Mouse (Mus musculus): ENCODE data around the gene Nbeal2.

The Nbeal2 gene

DNA sequence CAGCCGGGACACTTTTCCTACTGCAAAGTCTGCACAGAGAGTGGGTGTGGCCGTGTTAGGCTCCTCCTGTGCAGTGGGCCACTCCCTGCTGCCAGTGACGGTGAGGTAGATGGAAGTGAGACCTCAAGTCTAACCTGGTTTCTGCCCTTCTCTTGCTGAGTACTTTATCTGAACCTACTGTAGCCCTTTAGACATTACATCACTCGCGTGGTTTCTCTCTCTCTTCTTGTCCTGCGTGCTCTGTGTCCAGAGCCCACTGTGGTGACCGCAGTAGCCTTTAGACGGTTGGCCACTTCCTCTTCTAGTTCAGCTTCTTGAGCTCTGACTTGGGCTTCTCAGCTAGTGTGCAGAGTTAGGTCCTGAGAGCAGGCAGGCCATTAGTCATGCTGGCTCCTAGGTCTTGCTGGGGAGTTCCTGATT, 22.5 kb upstream of the Nbeal2 start:
- peak; percentile 40 for DNase-seq (ENCODE audit: low spot score)

DNA sequence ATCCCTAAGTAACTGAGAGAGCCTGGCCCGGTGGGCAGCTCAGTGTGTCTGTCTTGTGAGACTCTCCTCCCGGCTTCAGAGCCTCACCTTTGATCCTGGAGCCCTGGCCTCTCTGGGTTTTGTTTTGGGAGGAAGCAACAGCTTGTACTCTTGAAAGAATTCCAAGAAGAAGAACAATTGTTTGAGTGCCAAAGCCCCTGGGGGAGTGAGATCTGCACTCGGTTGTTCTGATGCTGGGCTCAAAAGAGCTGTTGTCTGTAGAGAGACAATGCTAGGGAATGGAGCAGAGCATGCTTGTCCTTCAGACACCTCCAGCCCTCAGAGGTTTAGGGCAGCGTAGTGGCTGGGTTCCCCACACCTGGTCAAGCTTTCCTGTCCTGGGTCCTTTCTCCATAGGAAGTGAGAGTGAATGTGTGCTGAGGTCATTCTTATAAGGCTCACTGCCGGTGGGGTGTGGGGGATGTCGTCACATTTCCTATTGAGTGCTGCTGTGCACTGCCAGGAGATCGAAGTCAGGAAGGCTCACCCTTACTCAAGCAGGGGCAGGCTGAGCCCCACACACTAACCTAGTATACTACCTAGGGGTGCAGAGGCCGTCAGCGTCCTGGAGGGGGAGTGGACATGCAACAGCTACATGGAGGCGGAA, 19.3 kb upstream of the Nbeal2 start:
- no peak for DNase-seq (ENCODE audit: low spot score)

DNA sequence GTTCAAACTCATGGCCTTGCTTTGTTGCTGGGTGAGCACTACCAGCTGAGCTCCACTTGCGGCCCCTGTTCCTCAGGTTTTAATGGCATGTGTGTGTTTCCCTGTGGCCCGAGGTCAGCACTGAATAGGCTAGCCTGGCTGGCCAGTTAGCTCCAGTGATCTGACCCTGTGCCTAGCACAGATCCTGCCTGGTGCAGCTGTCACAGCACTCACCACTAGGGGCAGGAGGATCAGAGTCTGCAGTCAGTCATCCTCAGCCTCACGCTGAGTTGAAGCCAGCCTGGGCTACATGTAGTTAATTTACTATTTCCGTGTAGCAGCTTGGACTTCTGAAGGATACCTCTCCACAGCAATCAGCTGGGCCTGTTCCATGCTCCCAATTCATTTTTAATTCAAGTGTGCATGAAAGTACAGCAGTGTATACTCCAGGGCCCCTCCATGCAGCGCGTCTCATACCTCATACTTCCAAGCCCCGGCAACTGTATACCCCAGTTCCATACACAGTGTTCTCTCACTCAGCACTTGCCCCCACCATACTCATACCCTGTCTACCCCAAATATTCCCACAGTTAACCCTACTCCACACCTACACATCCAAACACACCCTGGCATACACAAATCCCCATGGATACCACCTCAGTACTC, 18.6 kb upstream of the Nbeal2 start:
- DNase-seq (ENCODE audit: low spot score): no peak

GRCm38 (mm10) chr9:110669785-110670184, 15.8 kb upstream of the Nbeal2 start:
- DNase-seq (ENCODE audit: low spot score): no peak

GRCm38 (mm10) chr9:110668601-110669293, 14.8 kb upstream of the Nbeal2 start:
- DNase-seq (ENCODE audit: low spot score): peak; percentile 80

GRCm38 (mm10) chr9:110667219-110667836, 13.4 kb upstream of the Nbeal2 start:
- DNase-seq (ENCODE audit: low spot score): no peak

DNA sequence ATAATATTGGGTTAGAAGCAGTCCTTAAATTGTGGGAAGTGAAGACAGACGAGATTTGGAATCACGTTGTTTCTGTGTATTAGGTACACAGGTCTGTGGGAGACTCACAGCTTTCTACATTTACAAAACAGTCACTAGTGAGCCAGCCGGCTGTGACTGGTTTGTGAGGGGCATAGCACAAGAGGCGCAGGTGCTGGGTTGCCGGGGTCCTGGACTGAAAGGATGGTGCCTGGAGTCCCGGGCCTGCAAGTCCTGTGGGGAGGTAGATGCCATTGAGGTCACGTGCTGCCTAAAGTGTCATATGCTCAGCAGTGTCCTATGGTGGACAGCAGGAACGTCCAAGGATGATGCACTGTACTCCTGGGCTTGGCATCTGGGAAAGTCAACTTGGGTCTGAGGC, 12.4 kb upstream of the Nbeal2 start:
- DNase-seq (ENCODE audit: low spot score): no peak

DNA sequence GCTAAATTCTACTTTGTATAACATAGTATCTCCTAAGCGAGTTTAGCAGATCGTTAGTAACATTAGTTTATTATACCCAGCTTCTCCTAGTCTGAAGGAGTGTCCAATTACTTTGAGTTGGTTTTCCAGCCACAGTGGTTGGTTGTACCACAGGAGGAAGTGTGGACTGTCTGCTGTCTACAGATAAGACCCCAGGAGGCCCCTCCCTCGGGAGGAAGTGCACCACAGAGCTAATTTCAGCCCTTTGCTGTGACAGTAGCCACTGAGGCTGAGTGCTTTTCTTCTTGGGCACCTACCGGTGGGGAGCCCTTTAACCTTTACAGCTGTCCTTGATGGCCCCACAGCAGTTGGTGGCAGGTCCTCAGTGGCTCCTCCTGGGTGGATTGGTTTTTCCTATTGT, 12.0 kb upstream of the Nbeal2 start:
- DNase-seq (ENCODE audit: low spot score): peak; percentile 75

- DNase-seq (ENCODE audit: low spot score): no peak
Measured at GRCm38 (mm10) chr9:110662844-110663243, 8.9 kb upstream of the Nbeal2 start.

GRCm38 (mm10) chr9:110660856-110661612, 7.1 kb upstream of the Nbeal2 start:
- no peak for DNase-seq (ENCODE audit: low spot score)

DNA sequence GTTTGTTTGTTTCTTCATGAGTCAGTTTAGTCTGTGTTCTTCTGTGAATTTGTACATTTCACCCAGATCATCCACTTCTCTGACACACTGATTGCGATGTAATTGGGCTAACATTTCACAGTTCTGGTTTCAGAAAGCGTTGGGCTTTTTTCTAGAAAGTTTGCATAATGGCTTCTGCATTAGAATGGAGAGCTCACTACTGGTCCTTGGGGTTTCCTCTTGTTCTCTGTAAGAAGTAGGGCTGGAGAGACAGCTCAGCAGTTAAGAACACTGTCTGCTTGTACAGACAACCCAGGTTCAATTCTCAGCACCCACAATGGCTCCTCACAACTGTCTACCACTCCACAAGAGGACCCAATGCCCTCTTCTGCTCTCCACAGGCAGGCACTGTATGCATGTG, 6.2 kb upstream of the Nbeal2 start:
- DNase-seq (ENCODE audit: low spot score): no peak

GRCm38 (mm10) chr9:110659521-110659920, 5.6 kb upstream of the Nbeal2 start:
- no peak for DNase-seq (ENCODE audit: low spot score)

DNA sequence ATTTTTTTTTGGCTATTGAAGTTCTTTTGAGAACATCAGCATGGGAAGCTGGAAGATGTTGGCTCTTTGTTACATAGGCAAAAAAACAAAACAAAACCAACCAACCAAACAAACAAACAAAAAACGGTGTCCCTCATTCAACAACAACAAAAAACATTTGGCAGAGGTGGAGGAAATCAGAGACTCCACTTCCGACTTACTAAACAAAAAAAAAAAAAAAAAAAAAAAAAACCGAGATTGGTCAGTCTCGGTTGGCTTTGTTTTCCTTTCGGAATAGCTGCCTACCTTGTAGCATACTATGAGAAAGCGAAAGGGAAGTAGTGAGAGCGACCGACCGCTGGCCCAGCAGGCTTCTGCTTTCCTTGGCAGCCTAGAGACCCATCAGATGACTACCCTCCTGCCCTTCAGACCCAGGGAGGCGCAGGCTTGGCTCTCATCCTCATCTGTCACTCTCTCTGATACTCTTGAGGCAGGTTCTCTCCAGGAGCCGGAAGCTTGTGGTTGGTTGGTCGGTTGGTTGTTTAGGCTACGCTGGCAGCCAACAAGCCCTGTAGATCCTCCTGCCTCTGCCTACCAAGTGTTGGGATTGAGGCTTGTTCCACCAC, 3.6 kb upstream of the Nbeal2 start:
- DNase-seq (ENCODE audit: low spot score): no peak

GRCm38 (mm10) chr9:110656249-110657221, 2.6 kb upstream of the Nbeal2 start, which contains the start of gene Ccdc12:
Gene Ccdc12, plus strand, starts transcription at chr9:110656503.
- DNase-seq (ENCODE audit: low spot score): peak; percentile 98

- no peak for DNase-seq (ENCODE audit: low spot score)
Measured at GRCm38 (mm10) chr9:110655651-110656007, 1.7 kb upstream of the Nbeal2 start.

- DNase-seq (ENCODE audit: low spot score): no peak
Measured at GRCm38 (mm10) chr9:110654726-110655650, 1.0 kb upstream of the Nbeal2 start.

- peak; percentile 20 for DNase-seq (ENCODE audit: low spot score)
Measured at GRCm38 (mm10) chr9:110652963-110653654, 852 bp downstream of the Nbeal2 start.

- no peak for DNase-seq (ENCODE audit: low spot score)
Measured at GRCm38 (mm10) chr9:110651931-110652722, 1.8 kb downstream of the Nbeal2 start.

Data from c-Kit-positive CD71-positive TER-119-positive erythroid progenitor cells, embryonic 14.5 days (primary cell).